Comparison of ENCODE assay signal across 13 mouse cellular contexts in the genomic region with DNA sequence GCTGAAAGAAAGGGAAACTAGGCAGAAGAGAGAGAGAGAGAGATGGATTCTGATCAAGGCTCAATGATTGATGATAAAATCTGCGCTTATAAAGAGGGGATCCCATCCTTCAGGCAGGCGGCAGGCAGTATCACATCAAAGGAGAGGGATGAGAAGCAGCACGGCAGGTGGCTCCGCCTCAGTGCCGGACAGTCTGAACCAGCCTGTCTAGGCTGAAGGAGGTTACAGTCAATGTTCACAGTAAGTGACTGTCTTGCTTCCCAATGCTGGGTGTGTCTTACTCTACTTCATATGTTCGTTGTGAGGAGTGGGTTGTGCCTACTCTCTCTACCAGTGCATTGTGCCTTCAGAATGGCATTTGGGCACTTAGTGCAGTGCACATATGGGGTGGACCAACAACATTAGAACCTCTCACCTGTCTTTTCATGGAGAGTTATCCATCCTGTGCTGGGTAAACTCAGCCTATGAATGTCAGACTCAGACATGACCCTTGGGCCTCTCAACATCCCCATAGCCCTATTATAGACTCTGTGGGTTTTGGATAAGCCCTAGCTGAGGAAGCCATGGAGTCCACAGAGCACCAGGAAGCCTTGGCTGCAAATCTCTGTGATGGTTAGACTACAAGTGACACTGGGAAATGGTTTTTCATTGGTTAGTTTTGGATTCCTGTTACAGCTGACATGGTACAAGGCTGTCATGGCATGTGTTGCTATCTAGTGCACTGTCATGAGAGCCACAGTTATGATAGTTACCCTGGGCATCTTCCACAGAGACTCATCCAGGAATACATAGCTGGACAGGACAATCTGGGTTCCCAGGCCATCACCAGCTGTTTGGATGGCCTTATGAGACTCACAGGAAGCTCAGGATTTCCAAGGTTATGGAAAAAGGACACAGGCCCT. TPM values are rescaled to one million over a fixed set of nuclear protein-coding genes. Genes with fewer than 3 reads are reported as not detected.
A peak's percentile ranks its signal among the peaks of the same experiment; 100 is the strongest.
DNase-seq lines count a peak whose midpoint lies in the region; ATAC-seq lines count a peak whose summit lies in the region.
"Had no signal": no experiment of that assay in that cellular context is flagged by ENCODE, and none has a peak within 500 bp of the region (broad histone marks: within the 10 kb centered on the region; RNA-seq: fewer than 3 reads in every experiment).

No protein-coding gene starts in this region.

- H3K4me3 ChIP-seq in heart, embryonic 13.5 days = no peak overlapping the region
- no peak overlapping the region for H3K4me3 ChIP-seq in forebrain, embryonic 12.5 days (replicated peaks)
- no peak overlapping the region for H3K4me3 ChIP-seq in midbrain, embryonic 12.5 days
- H3K4me3 ChIP-seq: limb, embryonic 15.5 days had no signal

- no peaks in the 10 kb centered on the region for H3K4me1 ChIP-seq in heart, embryonic 13.5 days
- H3K4me1 ChIP-seq in forebrain, embryonic 12.5 days = peaks cover 7% of the 10 kb centered on the region
- peaks cover 6% of the 10 kb centered on the region; the same call in 1 of the 2 replicates for H3K4me1 ChIP-seq in midbrain, embryonic 12.5 days
- H3K4me1 ChIP-seq: limb, embryonic 15.5 days had no signal

- H3K9me3 ChIP-seq in heart, embryonic 13.5 days = no peaks in the 10 kb centered on the region
- no peaks in the 10 kb centered on the region for H3K9me3 ChIP-seq in forebrain, embryonic 12.5 days
- H3K9me3 ChIP-seq in midbrain, embryonic 12.5 days = peaks cover 3% of the 10 kb centered on the region; the same call in 1 of the 2 replicates
- H3K9me3 ChIP-seq: limb, embryonic 15.5 days had no signal

- H3K36me3 ChIP-seq in heart, embryonic 13.5 days = no peaks in the 10 kb centered on the region
- H3K36me3 ChIP-seq in forebrain, embryonic 12.5 days (replicated peaks) = no peaks in the 10 kb centered on the region
- no peaks in the 10 kb centered on the region for H3K36me3 ChIP-seq in midbrain, embryonic 12.5 days
- H3K36me3 ChIP-seq: limb, embryonic 15.5 days had no signal

- peak overlapping the region; percentile 22; the same call in 1 of the 2 replicates for H3K4me2 ChIP-seq in heart, embryonic 13.5 days
- H3K4me2 ChIP-seq in forebrain, embryonic 12.5 days = no peak overlapping the region
- no peak overlapping the region for H3K4me2 ChIP-seq in midbrain, embryonic 12.5 days (replicated peaks)
- H3K4me2 ChIP-seq: limb, embryonic 15.5 days had no signal

- no peak overlapping the region for H3K27ac ChIP-seq in heart, embryonic 13.5 days (replicated peaks)
- no peak overlapping the region for H3K27ac ChIP-seq in forebrain, embryonic 12.5 days
- no peak overlapping the region for H3K27ac ChIP-seq in midbrain, embryonic 12.5 days (replicated peaks)
- H3K27ac ChIP-seq: limb, embryonic 15.5 days had no signal

- WGBS in heart, embryonic 13.5 days = 13% methylated on average over 6 of the region's 6 CpGs
- WGBS in forebrain, embryonic 12.5 days = 26% methylated on average over 6 of the region's 6 CpGs
- 24% methylated on average over 6 of the region's 6 CpGs for WGBS in midbrain, embryonic 12.5 days

- no peak for DNase-seq in heart, postnatal 36 days
- peak; percentile 18 for DNase-seq in ES-CJ7 (ENCODE audit: low read depth, low spot score)
- no peak for DNase-seq in liver
- no peak for DNase-seq in layer of hippocampus, postnatal 14 days (ENCODE audit: low spot score in 2 of 2)

- H3K27me3 ChIP-seq in heart, embryonic 13.5 days (replicated peaks) = peaks cover 17% of the 10 kb centered on the region
- H3K27me3 ChIP-seq in forebrain, embryonic 12.5 days = peaks cover 16% of the 10 kb centered on the region
- peaks cover 8% of the 10 kb centered on the region for H3K27me3 ChIP-seq in midbrain, embryonic 12.5 days

- no peak for ATAC-seq in heart, embryonic 13.5 days (ENCODE audit: extremely low read depth, insufficient number of reproducible peaks, low FRiP score, low TSS enrichment)
- peak; percentile 41; the same call in 1 of the 2 replicates for ATAC-seq in forebrain, embryonic 12.5 days (ENCODE audit: low FRiP score)
- peak; percentile 47 for ATAC-seq in midbrain, embryonic 12.5 days (ENCODE audit: low FRiP score, low read depth)
- no peak for ATAC-seq in megakaryocyte, adult 5-6 weeks (ENCODE audit: poor library complexity, severe bottlenecking)

- intact Hi-C loops in heart, postnatal 36 days (cut with DNase I) = loop anchor here (1.0 to 5.0 kb wide), 2 partner anchors 33 to 124 kb away; no protein-coding TSS in a partner anchor

- H3K9ac ChIP-seq in heart, embryonic 13.5 days = no peak overlapping the region
- no peak overlapping the region for H3K9ac ChIP-seq in forebrain, embryonic 12.5 days
- H3K9ac ChIP-seq in midbrain, embryonic 12.5 days (replicated peaks) = no peak overlapping the region
- H3K9ac ChIP-seq: limb, embryonic 15.5 days had no signal

RNA-seq across cellular contexts. Expression of a gene that starts 31.4 kb away (rescaled TPM):
- 0.10 TPM in 1 of 2 replicates, not detected in the other for polyA plus RNA-seq in heart, embryonic 13.5 days (2015; fragmentation: Nextera tagmentation; extraction: Ambion mirVana)
- total RNA-seq in heart, postnatal 36 days (2021) = not detected
- not detected in 2 replicates for polyA plus RNA-seq in forebrain, embryonic 12.5 days (2016; fragmentation: Nextera tagmentation; extraction: Ambion mirVana)
- not detected in 2 replicates for polyA plus RNA-seq in midbrain, embryonic 12.5 days (2016; fragmentation: Nextera tagmentation; extraction: Ambion mirVana)
- not detected in 2 replicates for total RNA-seq in megakaryocyte, adult 5-6 weeks (2015)
- not detected in 2 replicates for total RNA-seq in megakaryocyte, adult 5-6 weeks (2017)
- total RNA-seq in layer of hippocampus, postnatal 14 days (2021) = not detected
- total RNA-seq: gastrocnemius, postnatal 4 days; layer of hippocampus, postnatal 36 days had no signal
- polyA plus RNA-seq: limb, embryonic 15.5 days; stomach, embryonic 14.5 days had no signal

RNA-seq across cellular contexts. Expression of a gene that starts 49.1 kb away (rescaled TPM):
- not detected in 2 replicates for polyA plus RNA-seq in heart, embryonic 13.5 days (2015; fragmentation: Nextera tagmentation; extraction: Ambion mirVana)
- total RNA-seq in heart, postnatal 36 days (2021) = not detected
- polyA plus RNA-seq in forebrain, embryonic 12.5 days (2016; fragmentation: Nextera tagmentation; extraction: Ambion mirVana) = not detected in 2 replicates
- not detected in 2 replicates for polyA plus RNA-seq in midbrain, embryonic 12.5 days (2016; fragmentation: Nextera tagmentation; extraction: Ambion mirVana)
- total RNA-seq in megakaryocyte, adult 5-6 weeks (2015) = not detected in 2 replicates
- not detected in 2 replicates for total RNA-seq in megakaryocyte, adult 5-6 weeks (2017)
- total RNA-seq in layer of hippocampus, postnatal 14 days (2021) = not detected
- total RNA-seq: gastrocnemius, postnatal 4 days; layer of hippocampus, postnatal 36 days had no signal
- polyA plus RNA-seq: kidney, adult 2 months; limb, embryonic 15.5 days; stomach, embryonic 14.5 days had no signal

Comparison
In these comparisons a context has a peak if more than half of its experiments do, and no peak if none do; other contexts are left out.
1. ATAC-seq: peak in forebrain, embryonic 12.5 days (single experiment) and midbrain, embryonic 12.5 days (single experiment); none in heart, embryonic 13.5 days (single experiment) and megakaryocyte, adult 5-6 weeks (single experiment).